Mouse (Mus musculus) testis, adult 2 months (tissue): Measurements from ENCODE around the gene Xrcc3.

Experiments used
- CTCF ChIP-seq: fragments of 200-500 bp; IDR thresholded peaks from 2 replicates; pipeline ENCODE4 v1.5.1; 2012; ENCODE audit warnings: low read depth, mild to moderate bottlenecking, inconsistent platforms, low read length, moderate library complexity; ENCODE audit not compliant: control insufficient read depth, insufficient read depth, insufficient replicate concordance
- POLR2A ChIP-seq: fragments of 200-500 bp; IDR thresholded peaks from 2 replicates; pipeline ENCODE4 v1.6.1; 2012; ENCODE audit warnings: low read depth, mild to moderate bottlenecking, inconsistent platforms, low read length, moderate library complexity; ENCODE audit not compliant: control insufficient read depth

GRCm38 (mm10) chr12:111754710-111755109 is 59.0 kb downstream of the Xrcc3 start:
- TF ChIP-seq CTCF (no peak), POLR2A (no peak)
